Mouse (Mus musculus) ovary, postnatal 36 days (tissue): ENCODE measurements around the gene Plcl1.
"Not testable (repeated sequence)": the region's sequence is repeated elsewhere in the genome, so short reads cannot be mapped to it uniquely, and the experiment has no call there.

ENCODE experiments used
- DNase-seq: peaks from one replicate; pipeline ENCODE4 v3.0.0; 2022; ENCODE audit warnings: low spot score, mixed read lengths

Gene Plcl1

DNA sequence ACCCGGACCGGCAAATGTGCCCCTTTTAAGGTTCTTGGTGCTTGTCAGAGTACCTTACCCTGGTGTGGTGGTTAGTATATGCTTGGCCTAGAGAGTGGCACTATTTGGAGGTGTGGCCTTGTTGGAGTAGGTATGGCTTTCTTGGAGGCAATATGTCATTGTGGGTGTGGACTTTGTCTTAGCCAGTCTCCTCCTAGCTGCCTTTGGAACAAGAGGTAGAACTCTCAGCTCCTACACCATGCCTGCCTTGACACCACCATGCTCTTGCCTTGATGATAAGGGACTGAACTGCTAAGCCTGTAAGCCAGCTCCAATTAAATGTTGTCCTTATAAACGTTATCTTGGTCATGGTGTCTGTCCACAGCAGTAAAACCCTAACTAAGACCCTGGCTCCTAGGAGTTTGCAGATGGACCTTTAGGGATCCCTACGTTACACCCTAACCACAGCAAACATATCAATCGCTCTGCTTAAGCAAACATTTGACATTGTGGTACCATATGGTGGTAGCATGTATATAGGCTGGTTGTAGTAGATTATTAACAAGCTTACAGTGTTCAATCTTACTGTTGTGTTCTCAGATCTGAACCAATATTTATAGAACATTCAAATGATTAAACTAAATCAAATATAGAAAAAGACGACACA, 39.4 kb downstream of the Plcl1 start:
- no peak for DNase-seq

- no peak for DNase-seq
Observed at GRCm38 (mm10) chr1:55445689-55446044, 39.9 kb downstream of the Plcl1 start.

DNA sequence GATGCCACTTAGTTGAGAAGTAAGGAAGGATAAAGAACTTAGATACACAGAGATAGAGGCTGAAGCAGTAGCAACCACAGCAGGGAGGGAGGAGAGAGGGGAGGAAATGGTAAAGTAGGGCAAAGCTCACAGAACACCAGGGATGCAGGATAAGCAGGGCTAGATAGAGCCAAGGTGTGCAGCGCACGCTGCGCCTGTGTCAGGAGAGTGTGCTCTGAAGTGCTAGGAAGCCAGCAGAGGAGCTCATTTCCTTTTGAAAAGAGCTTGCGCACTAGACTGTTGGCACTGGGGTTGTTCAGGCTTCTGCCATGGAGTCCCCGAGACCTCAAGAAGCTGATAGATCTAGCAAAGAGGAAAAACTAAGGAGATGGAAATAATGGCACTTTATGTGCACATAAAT, 40.6 kb downstream of the Plcl1 start:
- no peak for DNase-seq

DNA sequence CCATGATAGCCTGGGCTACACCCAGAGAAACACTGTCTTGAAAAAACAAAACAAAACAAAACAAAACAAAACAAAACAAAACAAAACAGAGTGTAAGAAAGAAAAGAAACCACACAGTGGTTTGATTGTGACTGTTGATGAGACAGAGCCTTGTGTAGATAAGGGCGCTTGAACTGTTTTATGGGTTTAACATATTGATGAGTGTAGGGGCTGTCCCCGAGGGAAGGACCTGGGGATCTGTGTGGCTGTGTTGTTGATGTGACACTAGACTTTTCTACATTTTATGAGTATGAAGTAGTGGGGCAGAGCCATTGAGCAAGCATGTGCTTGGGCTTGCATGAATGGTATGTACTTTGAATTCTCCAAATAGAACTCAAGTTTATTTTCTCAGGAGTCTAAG, 41.2 kb downstream of the Plcl1 start:
- DNase-seq, result no peak

GRCm38 (mm10) chr1:55447661-55448060, 41.9 kb downstream of the Plcl1 start:
- no peak for DNase-seq

GRCm38 (mm10) chr1:55448104-55448503, 42.4 kb downstream of the Plcl1 start:
- no peak for DNase-seq

GRCm38 (mm10) chr1:55449779-55450178, 44.1 kb downstream of the Plcl1 start:
- no peak for DNase-seq

GRCm38 (mm10) chr1:55454119-55454518, 48.4 kb downstream of the Plcl1 start:
- no peak for DNase-seq

- DNase-seq, result no peak
Observed at GRCm38 (mm10) chr1:55462301-55462700, 56.6 kb downstream of the Plcl1 start.

- DNase-seq, result no peak
Observed at GRCm38 (mm10) chr1:55473756-55474155, 68.0 kb downstream of the Plcl1 start.

DNA sequence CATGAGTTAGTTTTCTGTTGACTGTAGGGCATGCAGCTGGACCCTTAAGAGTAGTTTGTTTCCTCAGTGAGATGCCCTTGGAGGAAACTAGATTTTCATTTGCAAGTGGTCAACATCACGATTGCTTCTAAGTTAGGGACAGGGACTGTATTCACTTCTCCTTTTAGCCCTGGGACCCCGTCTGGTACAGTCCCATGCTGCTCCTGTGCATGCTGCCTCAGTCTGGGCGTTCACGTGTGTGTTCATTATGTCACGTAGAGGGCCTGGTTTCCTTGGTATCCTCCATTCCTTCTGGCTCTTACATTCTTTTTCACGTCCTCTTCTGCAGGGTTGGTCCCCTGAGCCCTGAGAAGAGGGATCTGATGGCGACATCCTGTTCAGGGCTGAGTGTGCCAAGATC, 69.3 kb downstream of the Plcl1 start:
- no peak for DNase-seq

DNA sequence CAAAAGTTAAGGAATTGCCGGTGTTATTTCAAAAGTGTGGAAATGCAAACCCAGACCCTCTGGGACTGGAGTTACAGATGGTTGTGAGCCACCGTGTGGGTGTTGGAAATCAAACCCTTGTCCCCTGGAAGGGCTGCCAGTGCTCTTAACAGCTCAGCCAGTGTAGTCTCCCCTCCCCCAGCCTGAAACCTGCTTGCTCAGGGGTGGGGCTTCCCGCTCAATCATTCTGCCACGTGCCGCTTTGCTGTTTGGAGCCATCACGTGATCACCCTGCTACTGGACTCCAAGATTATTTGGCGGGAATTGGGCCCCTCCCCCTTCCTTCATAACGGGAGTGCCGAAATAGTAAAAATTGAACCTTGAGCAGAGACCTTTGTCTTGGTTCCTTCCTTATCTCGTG, 81.7 kb downstream of the Plcl1 start:
- not testable (repeated sequence) for DNase-seq

DNA sequence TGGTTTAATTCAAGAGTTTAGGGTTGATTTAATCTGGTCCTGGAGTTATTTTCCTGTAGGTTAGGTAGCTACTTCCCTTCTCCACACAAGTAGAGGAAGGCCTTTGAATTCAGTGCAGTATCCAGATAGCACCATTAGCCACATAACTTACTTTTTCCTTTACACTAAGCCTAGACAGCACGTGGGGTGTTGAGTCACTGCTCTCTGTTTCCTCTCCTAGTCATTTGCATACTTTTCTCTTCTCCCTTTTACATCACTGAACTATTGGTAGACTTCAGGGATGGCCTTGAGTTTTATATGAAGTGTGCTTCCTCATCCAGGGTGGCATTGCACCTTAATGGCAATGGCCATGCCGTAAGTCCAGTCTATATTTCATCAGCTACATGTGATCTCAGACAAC, 82.5 kb downstream of the Plcl1 start:
- DNase-seq, result no peak

DNA sequence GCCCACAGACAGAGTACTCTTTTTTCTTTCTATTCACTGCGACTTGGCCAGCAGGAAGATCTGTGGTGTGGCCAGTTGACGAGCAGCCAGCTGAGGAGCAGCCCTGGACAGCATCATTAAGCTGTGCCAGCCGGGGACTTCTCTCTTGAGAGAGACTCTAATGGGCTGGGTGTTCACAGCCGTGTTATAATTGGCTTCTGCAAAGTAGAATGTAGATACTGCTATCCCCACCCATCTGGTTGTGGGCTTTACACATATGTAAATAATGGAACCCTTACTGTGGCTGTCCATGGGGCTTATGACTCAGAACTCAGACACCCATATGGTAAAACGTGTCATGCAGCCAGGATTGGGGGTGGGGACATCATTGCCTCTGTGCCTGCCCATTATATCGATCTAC, 83.6 kb downstream of the Plcl1 start:
- DNase-seq, result no peak

GRCm38 (mm10) chr1:55499872-55500271, 94.2 kb downstream of the Plcl1 start:
- DNase-seq, result no peak

DNA sequence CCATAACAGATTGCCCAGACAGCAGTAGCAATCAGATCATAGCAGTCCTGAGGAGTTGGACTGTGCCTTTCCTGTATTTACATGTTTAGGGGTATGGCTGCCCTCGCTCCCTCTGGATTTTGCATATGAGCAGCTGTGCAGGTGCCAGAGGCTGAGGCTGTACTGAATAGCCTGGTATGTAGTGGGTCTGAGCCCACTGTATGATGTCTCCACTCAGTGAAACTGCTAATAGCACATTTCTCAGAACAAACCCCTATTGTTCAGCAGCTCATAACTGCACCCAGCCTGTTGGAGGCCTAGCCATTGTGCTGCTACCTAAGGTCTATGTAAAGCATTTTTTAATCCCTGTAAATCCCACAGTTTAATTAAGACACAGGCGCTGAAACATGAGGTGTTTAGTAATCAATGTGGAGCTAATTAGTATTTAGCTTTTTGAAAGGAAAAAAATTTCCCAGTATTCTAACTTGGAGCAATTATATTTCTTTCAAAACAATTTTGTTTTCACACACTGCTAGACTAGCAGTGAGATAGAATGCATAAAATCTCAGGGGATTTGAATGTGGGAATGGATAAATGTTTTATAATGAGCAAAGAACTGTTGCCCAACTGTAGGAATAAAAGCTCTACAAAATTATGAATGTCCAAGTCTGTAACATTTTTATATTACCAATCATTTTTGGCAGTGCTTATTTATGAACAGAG, 95.4 kb downstream of the Plcl1 start:
- DNase-seq, result no peak

DNA sequence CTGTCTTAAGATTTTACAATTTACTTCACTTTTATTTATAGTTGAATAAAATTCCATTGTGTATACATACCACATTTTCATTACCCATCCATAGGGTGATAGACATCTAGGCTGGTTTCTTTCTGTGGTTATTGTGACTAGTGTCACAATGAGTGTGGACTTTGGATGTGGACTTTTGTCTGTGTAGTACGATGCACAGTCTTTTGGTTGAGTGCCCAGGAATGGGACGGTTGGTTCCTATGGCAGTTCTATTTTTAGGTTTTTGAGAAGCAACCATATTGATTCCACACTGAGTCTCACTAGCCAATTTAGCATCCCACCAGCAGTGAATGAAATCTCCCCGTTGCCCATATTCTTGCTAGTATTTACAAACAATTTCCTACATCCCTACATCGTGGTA, 100.1 kb downstream of the Plcl1 start:
- DNase-seq, result no peak

DNA sequence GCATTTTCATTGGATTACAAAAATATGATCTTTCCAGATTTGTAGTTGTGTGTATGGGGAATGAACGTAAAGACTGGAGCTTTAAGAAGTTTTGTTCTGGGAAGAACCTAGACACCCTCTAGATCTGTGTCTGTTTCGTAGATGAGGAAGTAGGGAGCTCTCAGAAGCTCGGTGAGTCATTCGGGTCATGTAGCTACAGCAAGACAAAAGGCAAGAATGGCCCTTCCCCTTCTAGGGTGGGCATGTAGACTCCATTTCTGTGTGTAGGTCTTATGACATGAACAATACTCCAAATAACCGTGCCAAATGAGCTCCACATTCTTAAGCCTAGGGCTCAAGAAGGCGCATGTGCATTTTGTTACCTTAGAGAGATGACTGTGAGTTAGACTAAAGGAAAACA, 101.3 kb downstream of the Plcl1 start:
- no peak for DNase-seq

DNA sequence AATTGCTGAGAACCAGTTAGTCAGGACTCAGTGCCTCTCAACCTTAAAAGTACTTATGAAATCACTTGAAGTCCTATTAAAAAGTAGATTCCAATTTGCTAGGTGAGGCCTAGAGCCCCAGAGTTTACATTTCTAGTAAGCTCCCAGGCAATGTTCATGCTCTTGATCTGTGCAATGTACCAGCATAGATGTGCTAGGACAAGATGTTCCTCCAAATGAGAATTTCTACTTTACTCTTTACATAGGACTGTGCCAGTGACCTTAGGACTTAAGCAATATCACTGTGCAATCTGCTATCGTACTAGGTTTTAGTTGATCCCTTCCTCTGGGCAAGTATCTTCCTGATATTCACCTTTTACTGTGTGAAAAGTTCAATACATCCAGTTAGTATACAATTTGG, 103.9 kb downstream of the Plcl1 start:
- DNase-seq, result no peak

DNA sequence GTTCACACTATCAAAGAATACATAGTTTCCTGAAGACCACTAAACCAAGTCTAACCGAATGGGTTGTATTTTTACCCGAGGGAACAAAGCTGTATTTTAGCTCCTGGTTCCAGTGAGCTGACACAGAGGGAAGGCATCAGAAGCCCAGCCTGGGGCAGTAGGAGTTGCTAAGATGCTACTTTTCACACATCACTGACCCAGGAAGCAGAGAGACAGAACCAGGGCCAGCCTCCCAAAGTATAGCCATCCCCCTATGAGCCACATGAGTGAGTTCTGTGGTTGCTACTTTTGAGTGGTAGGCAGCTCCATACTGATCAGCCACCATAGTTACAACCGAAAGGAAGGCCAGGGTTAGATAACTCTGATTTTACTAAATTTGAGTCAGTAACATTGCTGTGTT, 106.4 kb downstream of the Plcl1 start:
- DNase-seq, result no peak

- not testable (repeated sequence) for DNase-seq
Observed at GRCm38 (mm10) chr1:55512799-55513198, 107.1 kb downstream of the Plcl1 start.

DNA sequence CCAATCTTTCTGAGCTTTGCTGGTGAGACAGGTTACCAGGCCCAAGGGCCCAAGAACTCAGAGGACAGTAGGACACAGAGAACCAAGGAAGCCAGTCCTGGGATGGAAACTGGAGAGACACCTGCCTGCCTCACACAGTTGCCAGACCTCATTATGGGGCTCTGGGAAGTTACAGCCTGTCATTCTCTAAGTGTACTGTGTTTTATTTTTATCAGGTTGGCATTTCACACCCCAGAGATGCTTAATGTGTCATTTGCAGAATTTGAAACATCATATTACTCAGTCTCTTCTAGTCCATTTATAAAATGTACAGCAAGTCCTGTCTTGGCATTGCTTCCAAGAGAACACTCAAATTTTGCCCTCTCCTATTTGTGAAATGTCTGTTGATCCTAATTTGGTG, 111.5 kb downstream of the Plcl1 start:
- DNase-seq, result no peak

DNA sequence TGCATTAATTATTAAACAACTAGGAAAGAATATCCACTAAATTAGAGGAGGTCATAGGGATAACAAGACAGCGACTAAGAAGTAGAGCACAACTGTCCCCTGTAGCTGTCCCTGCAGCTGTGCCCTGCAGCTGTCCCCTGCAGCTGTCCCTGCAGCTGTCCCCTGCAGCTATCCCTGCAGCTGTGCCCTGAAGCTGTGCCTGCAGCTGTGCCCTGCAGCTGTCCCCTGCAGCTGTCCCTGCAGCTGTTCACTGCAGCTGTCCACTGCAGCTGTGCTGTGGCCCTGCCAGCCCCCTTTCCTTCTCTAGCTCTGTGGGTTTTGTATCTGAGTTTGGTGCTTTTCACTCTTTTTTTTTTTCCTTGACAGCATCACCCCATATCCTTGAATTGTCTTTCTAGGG, 118.2 kb downstream of the Plcl1 start:
- DNase-seq, result no peak

- no peak for DNase-seq
Observed at GRCm38 (mm10) chr1:55525100-55525499, 119.4 kb downstream of the Plcl1 start.
